Mouse (Mus musculus) myocyte (in vitro differentiated cells): ENCODE results near the gene Frat1. TPM values are rescaled to one million over a fixed set of nuclear protein-coding genes. Genes with fewer than 3 reads are reported as not detected.
A peak's percentile ranks its signal among the peaks of the same experiment; 100 is the strongest.

Experiments
- H3K27me3 ChIP-seq: one replicate; pipeline ENCODE4 v1.6.1; 2011; ENCODE audit not compliant: control insufficient read depth, insufficient read depth, insufficient read length
- H3K36me3 ChIP-seq: one replicate; pipeline ENCODE4 v1.6.1; 2011; ENCODE audit not compliant: control insufficient read depth, insufficient read depth
- H3K4me2 ChIP-seq: one replicate; pipeline ENCODE4 v1.6.1; 2011; ENCODE audit warnings: low read depth, control low read depth
- H3K4me3 ChIP-seq: one replicate; pipeline ENCODE4 v1.5.1; 2011; ENCODE audit warnings: mild to moderate bottlenecking, control low read depth, moderate library complexity
- H3K79me2 ChIP-seq: one replicate; pipeline ENCODE4 v1.6.1; 2011; ENCODE audit not compliant: control insufficient read depth, insufficient read depth
- H3ac ChIP-seq: one replicate; pipeline ENCODE4 v1.6.1; 2011; ENCODE audit not compliant: control insufficient read depth, insufficient read length
- CEBPB ChIP-seq: IDR thresholded peaks from 2 replicates; pipeline ENCODE4 v1.6.1; 2011; ENCODE audit warnings: mild to moderate bottlenecking, moderate library complexity; ENCODE audit not compliant: poor library complexity, insufficient read depth, severe bottlenecking
- E2F4 ChIP-seq: IDR thresholded peaks from one replicate; pipeline ENCODE4 v1.6.1; 2011; ENCODE audit warnings: mild to moderate bottlenecking, control low read depth, moderate library complexity; ENCODE audit not compliant: insufficient read depth
- MAX ChIP-seq: IDR thresholded peaks from one replicate; pipeline ENCODE4 v1.6.1; 2011; ENCODE audit warnings: low read depth, mild to moderate bottlenecking, control low read depth
- MYOD1 ChIP-seq, 3 experiments: IDR thresholded peaks; one replicate each; pipeline ENCODE4 v1.6.1; 2011; ENCODE audit warnings: control low read depth in 2 of 3, low read depth in 2 of 3, mild to moderate bottlenecking in 2 of 3, moderate library complexity in 1 of 3; ENCODE audit not compliant: insufficient read length in 2 of 3, control insufficient read depth in 1 of 3
- MYOG ChIP-seq, 3 experiments: IDR thresholded peaks; one replicate each; pipeline ENCODE4 v1.6.1; 2011; ENCODE audit warnings: control low read depth in 2 of 3, low read depth in 2 of 3, mild to moderate bottlenecking in 2 of 3; ENCODE audit not compliant: insufficient read length in 2 of 3, control insufficient read depth in 1 of 3, insufficient read depth in 1 of 3
- POLR2A ChIP-seq: IDR thresholded peaks from one replicate; pipeline ENCODE4 v1.6.1; 2011; ENCODE audit warnings: low read depth, mild to moderate bottlenecking, control low read depth, moderate library complexity; ENCODE audit not compliant: insufficient read length
- POLR2AphosphoS2 ChIP-seq: IDR thresholded peaks from one replicate; pipeline ENCODE4 v1.6.1; 2011; ENCODE audit warnings: low read depth, control low read depth; ENCODE audit not compliant: insufficient read length
- REST ChIP-seq: IDR thresholded peaks from one replicate; pipeline ENCODE4 v1.6.1; 2011; ENCODE audit warnings: mild to moderate bottlenecking, control low read depth, moderate library complexity; ENCODE audit not compliant: insufficient read depth, insufficient read length
- SRF ChIP-seq: IDR thresholded peaks from one replicate; pipeline ENCODE4 v1.6.1; 2011; ENCODE audit warnings: low read depth; ENCODE audit not compliant: control insufficient read depth, insufficient read length
- TCF12 ChIP-seq: IDR thresholded peaks from one replicate; pipeline ENCODE4 v1.6.1; 2011; ENCODE audit warnings: mild to moderate bottlenecking, control low read depth; ENCODE audit not compliant: poor library complexity, insufficient read depth, severe bottlenecking
- TCF3 ChIP-seq: IDR thresholded peaks from one replicate; pipeline ENCODE4 v1.6.1; 2011; ENCODE audit warnings: low read depth, control low read depth; ENCODE audit not compliant: insufficient read length
- USF1 ChIP-seq: IDR thresholded peaks from one replicate; pipeline ENCODE4 v1.6.1; 2011; ENCODE audit warnings: low read depth, mild to moderate bottlenecking, control low read depth, moderate library complexity
- polyA plus RNA-seq: library from polyadenylated mRNA; unstranded; fragments of >200 nt; fragmentation: generic; extraction: Trizol; gene quantifications from one replicate; pipeline ENCODE4 v1.2.1, GENCODE M21; 2012; ENCODE audit warnings: missing spikeins

Gene Frat1
- polyA plus RNA-seq, 1 experiment: 0.19 TPM

- H3K4me3 ChIP-seq: no peak overlapping the region
- H3K36me3 ChIP-seq: no peaks in the 10 kb centered on the region
- no peaks in the 10 kb centered on the region for H3K79me2 ChIP-seq
- H3ac ChIP-seq: no peak overlapping the region
- no peak overlapping the region for H3K4me2 ChIP-seq
- TF ChIP-seq MYOG (IDR thresholded peaks at IDR 0.05; ENCODE audit: control insufficient read depth in 1 of 3, insufficient read depth in 1 of 3, insufficient read length in 2 of 3, low read depth in 2 of 3): no peak
- TF ChIP-seq TCF12: no peak
- no peak for TF ChIP-seq USF1
- TF ChIP-seq TCF3: no peak
- H3K27me3 ChIP-seq: no peaks in the 10 kb centered on the region
These were observed 32.2 kb upstream of the Frat1 start for GRCm38 (mm10) chr19:41797536-41797935.

- peak overlapping the region; percentile 38 for H3K4me3 ChIP-seq
- H3K4me2 ChIP-seq: peak overlapping the region; percentile 83
- no peaks in the 10 kb centered on the region for H3K27me3 ChIP-seq
- no peak for TF ChIP-seq REST
- no peak for TF ChIP-seq POLR2A
- H3K36me3 ChIP-seq: no peaks in the 10 kb centered on the region
- H3K79me2 ChIP-seq: no peaks in the 10 kb centered on the region
- H3ac ChIP-seq: no peak overlapping the region
These were observed 29.3 kb upstream of the Frat1 start for GRCm38 (mm10) chr19:41800451-41800850.

GRCm38 (mm10) chr19:41800986-41801741 is 28.6 kb upstream of the Frat1 start:
- no peaks in the 10 kb centered on the region for H3K27me3 ChIP-seq
- no peaks in the 10 kb centered on the region for H3K79me2 ChIP-seq
- peak overlapping the region; percentile 38 for H3K4me3 ChIP-seq
- H3ac ChIP-seq: peak overlapping the region; percentile 79
- H3K36me3 ChIP-seq: no peaks in the 10 kb centered on the region
- TF ChIP-seq MYOG (IDR thresholded peaks at IDR 0.05; ENCODE audit: control insufficient read depth in 1 of 3, insufficient read depth in 1 of 3, insufficient read length in 2 of 3, low read depth in 2 of 3): no peak
- TF ChIP-seq TCF12: no peak
- TF ChIP-seq POLR2A: no peak
- TF ChIP-seq USF1: no peak
- TF ChIP-seq E2F4: no peak
- TF ChIP-seq MAX: no peak
- TF ChIP-seq MYOD1 (IDR thresholded peaks at IDR 0.05; ENCODE audit: control insufficient read depth in 1 of 3, insufficient read length in 2 of 3, low read depth in 2 of 3): no peak
- no peak for TF ChIP-seq CEBPB
- TF ChIP-seq SRF: no peak
- no peak for TF ChIP-seq POLR2AphosphoS2
- H3K4me2 ChIP-seq: peak overlapping the region; percentile 83

- TF ChIP-seq USF1 (peak; percentile 9), SRF (no peak), POLR2AphosphoS2 (peak; percentile 75), TCF3 (no peak), REST (no peak), MAX (no peak), TCF12 (no peak), CEBPB (no peak), MYOD1 (IDR thresholded peaks at IDR 0.05; ENCODE audit: control insufficient read depth in 1 of 3, insufficient read length in 2 of 3, low read depth in 2 of 3) (peak in 1 of 3 experiments; percentile 22), MYOG (IDR thresholded peaks at IDR 0.05; ENCODE audit: control insufficient read depth in 1 of 3, insufficient read depth in 1 of 3, insufficient read length in 2 of 3, low read depth in 2 of 3) (no peak), E2F4 (peak; percentile 82), POLR2A (peak; percentile 74)
- no peaks in the 10 kb centered on the region for H3K27me3 ChIP-seq
- peak within 1 kb of the TSS; percentile 38 for H3K4me3 ChIP-seq
- H3K79me2 ChIP-seq: no peaks in the 10 kb centered on the region
- peak within 1 kb of the TSS; percentile 85 for H3K4me2 ChIP-seq
- no peaks in the 10 kb centered on the region for H3K36me3 ChIP-seq
- H3ac ChIP-seq: peak within 1 kb of the TSS; percentile 79
These were observed 27.9 kb upstream of the Frat1 start, which contains the start of gene Arhgap19 for GRCm38 (mm10) chr19:41801742-41802369. Arhgap19 (minus strand) TSS chr19:41802047.

GRCm38 (mm10) chr19:41803322-41803721 is 26.4 kb upstream of the Frat1 start:
- Histone ChIP-seq H3K4me2 (no peak overlapping the region), H3K79me2 (no peaks in the 10 kb centered on the region), H3ac (no peak overlapping the region), H3K36me3 (no peaks in the 10 kb centered on the region), H3K27me3 (peaks cover 10% of the 10 kb centered on the region), H3K4me3 (no peak overlapping the region)
- TF ChIP-seq POLR2AphosphoS2 (no peak), MYOG (IDR thresholded peaks at IDR 0.05; ENCODE audit: control insufficient read depth in 1 of 3, insufficient read depth in 1 of 3, insufficient read length in 2 of 3, low read depth in 2 of 3) (no peak), SRF (no peak), MAX (no peak), REST (no peak), TCF12 (no peak), TCF3 (no peak), USF1 (no peak)
